Mouse (Mus musculus) hindbrain, embryonic 10.5 days (tissue): ENCODE measurements around the gene Scube1. TPM values are rescaled to one million over a fixed set of nuclear protein-coding genes. Genes with fewer than 3 reads are reported as not detected.
A peak's percentile ranks its signal among the peaks of the same experiment; 100 is the strongest.

Experiments used
- DNase-seq: peaks from one replicate; pipeline ENCODE4 v3.0.0-alpha.2; 2017; ENCODE audit warnings: low spot score
- H3K27ac ChIP-seq: fragments of 300-500 bp; sonication (generic); 2 replicates; pipeline ENCODE4 v1.5.1; 2016; ENCODE audit warnings: mild to moderate bottlenecking, moderate library complexity
- H3K27me3 ChIP-seq: fragments of 300-500 bp; sonication (generic); 2 replicates; pipeline ENCODE4 v1.6.1; 2016; ENCODE audit warnings: mild to moderate bottlenecking; ENCODE audit not compliant: poor library complexity, insufficient read depth, severe bottlenecking
- H3K36me3 ChIP-seq: fragments of 300-500 bp; sonication (generic); 2 replicates; pipeline ENCODE4 v1.6.1; 2016; ENCODE audit warnings: mild to moderate bottlenecking, moderate library complexity
- H3K4me1 ChIP-seq: fragments of 300-500 bp; sonication (generic); replicated peaks from 2 replicates; pipeline ENCODE4 v1.6.1; 2016; ENCODE audit warnings: mild to moderate bottlenecking
- H3K4me3 ChIP-seq: fragments of 300-500 bp; sonication (generic); 2 replicates; pipeline ENCODE4 v1.5.1; 2016; ENCODE audit warnings: mild to moderate bottlenecking, moderate library complexity
- H3K9me3 ChIP-seq: fragments of 300-500 bp; sonication (generic); 2 replicates; pipeline ENCODE4 v1.6.1; 2016; ENCODE audit warnings: mild to moderate bottlenecking, moderate library complexity
- WGBS: fragments of 180-500 bp; shearing (Covaris S2); methylation state at CpG from one replicate; pipeline ENCODE4 v1.1.7; 2016; 5-methylcytosine and 5-hydroxymethylcytosine counted together
- polyA plus RNA-seq: library from polyadenylated mRNA; unstranded; fragments of >200 nt; fragmentation: Nextera tagmentation; extraction: Ambion mirVana; gene quantifications from 2 replicates; pipeline ENCODE4 v1.2.1, GENCODE M21; 2016

Gene Scube1
- polyA plus RNA-seq, 1 experiment from 2014 or later, result 62.6 TPM

- WGBS, result 87% methylated on average over 13 of the region's 13 CpGs
- Histone ChIP-seq H3K4me1 (no peaks in the 10 kb centered on the region), H3K4me3 (no peak overlapping the region), H3K27ac (no peak overlapping the region), H3K36me3 (peaks cover 28% of the 10 kb centered on the region), H3K9me3 (no peaks in the 10 kb centered on the region), H3K27me3 (no peaks in the 10 kb centered on the region)
- no peak for DNase-seq
Observed at GRCm38 (mm10) chr15:83602372-83603045, 122.3 kb downstream of the Scube1 start.

GRCm38 (mm10) chr15:83601185-83601584 is 123.6 kb downstream of the Scube1 start:
- 73% methylated on average over 4 of the region's 4 CpGs for WGBS
- Histone ChIP-seq H3K27me3 (no peaks in the 10 kb centered on the region), H3K9me3 (no peaks in the 10 kb centered on the region), H3K4me3 (no peak overlapping the region), H3K36me3 (peaks cover 17% of the 10 kb centered on the region), H3K27ac (no peak overlapping the region), H3K4me1 (no peaks in the 10 kb centered on the region)
- DNase-seq, result no peak

- H3K4me1 ChIP-seq, result peaks cover 30% of the 10 kb centered on the region
- no peaks in the 10 kb centered on the region for H3K9me3 ChIP-seq
- H3K27ac ChIP-seq, result no peak overlapping the region
- DNase-seq, result no peak
- peaks cover 7% of the 10 kb centered on the region; the same call in 1 of the 2 replicates for H3K36me3 ChIP-seq
- 84% methylated on average over 4 of the region's 4 CpGs for WGBS
- no peak overlapping the region for H3K4me3 ChIP-seq
- no peaks in the 10 kb centered on the region for H3K27me3 ChIP-seq
Observed at GRCm38 (mm10) chr15:83596833-83597232, 128.0 kb downstream of the Scube1 start.

GRCm38 (mm10) chr15:83595364-83595711 is 129.5 kb downstream of the Scube1 start:
- 38% methylated on average over 7 of the region's 7 CpGs for WGBS
- Histone ChIP-seq H3K27me3 (no peaks in the 10 kb centered on the region), H3K4me3 (peak overlapping the region; percentile 92), H3K36me3 (peaks cover 21% of the 10 kb centered on the region), H3K4me1 (peaks cover 33% of the 10 kb centered on the region), H3K27ac (peak overlapping the region; percentile 93), H3K9me3 (no peaks in the 10 kb centered on the region)
- no peak for DNase-seq

GRCm38 (mm10) chr15:83594513-83595363 is 130.1 kb downstream of the Scube1 start, which contains the start of gene Ttll12:
Ttll12 (minus strand) TSS chr15:83595157.
- peaks cover 37% of the 10 kb centered on the region for H3K4me1 ChIP-seq
- DNase-seq, result peak; percentile 95
- no peaks in the 10 kb centered on the region for H3K9me3 ChIP-seq
- H3K27ac ChIP-seq, result peak within 1 kb of the TSS; percentile 93
- H3K36me3 ChIP-seq, result peaks cover 27% of the 10 kb centered on the region
- peak within 1 kb of the TSS; percentile 92 for H3K4me3 ChIP-seq
- under 1% methylated on average over 68 of the region's 68 CpGs for WGBS
- H3K27me3 ChIP-seq, result no peaks in the 10 kb centered on the region

- Histone ChIP-seq H3K27me3 (no peaks in the 10 kb centered on the region), H3K27ac (peak overlapping the region; percentile 93), H3K4me3 (peak overlapping the region; percentile 92), H3K9me3 (no peaks in the 10 kb centered on the region), H3K4me1 (peaks cover 37% of the 10 kb centered on the region), H3K36me3 (peaks cover 33% of the 10 kb centered on the region)
- peak; percentile 42 for DNase-seq
- WGBS, result 12% methylated on average over 19 of the region's 19 CpGs
Observed at GRCm38 (mm10) chr15:83593702-83594512, 130.9 kb downstream of the Scube1 start.

GRCm38 (mm10) chr15:83593189-83593585 is 131.6 kb downstream of the Scube1 start:
- DNase-seq, result no peak
- peaks cover 40% of the 10 kb centered on the region for H3K36me3 ChIP-seq
- H3K9me3 ChIP-seq, result no peaks in the 10 kb centered on the region
- peak overlapping the region; percentile 92 for H3K4me3 ChIP-seq
- no peaks in the 10 kb centered on the region for H3K27me3 ChIP-seq
- peak overlapping the region; percentile 93 for H3K27ac ChIP-seq
- peaks cover 37% of the 10 kb centered on the region for H3K4me1 ChIP-seq

GRCm38 (mm10) chr15:83592260-83593188 is 132.3 kb downstream of the Scube1 start:
- H3K9me3 ChIP-seq, result no peaks in the 10 kb centered on the region
- DNase-seq, result no peak
- peaks cover 37% of the 10 kb centered on the region for H3K4me1 ChIP-seq
- no peaks in the 10 kb centered on the region for H3K27me3 ChIP-seq
- peak overlapping the region; percentile 68; the same call in 1 of the 2 replicates for H3K27ac ChIP-seq
- peak overlapping the region; percentile 92 for H3K4me3 ChIP-seq
- H3K36me3 ChIP-seq, result peaks cover 46% of the 10 kb centered on the region
- WGBS, result 77% methylated on average over 8 of the region's 8 CpGs

- 90% methylated on average over 6 of the region's 6 CpGs for WGBS
- no peak for DNase-seq
- Histone ChIP-seq H3K27ac (no peak overlapping the region), H3K9me3 (peaks cover under 1% of the 10 kb centered on the region), H3K36me3 (peaks cover 54% of the 10 kb centered on the region), H3K4me3 (no peak overlapping the region), H3K27me3 (no peaks in the 10 kb centered on the region), H3K4me1 (peaks cover 37% of the 10 kb centered on the region)
Observed at GRCm38 (mm10) chr15:83591758-83592157, 133.1 kb downstream of the Scube1 start.

GRCm38 (mm10) chr15:83590841-83591240 is 134.0 kb downstream of the Scube1 start:
- Histone ChIP-seq H3K27ac (no peak overlapping the region), H3K4me1 (peaks cover 37% of the 10 kb centered on the region), H3K36me3 (peaks cover 63% of the 10 kb centered on the region), H3K27me3 (no peaks in the 10 kb centered on the region), H3K4me3 (no peak overlapping the region), H3K9me3 (peaks cover 10% of the 10 kb centered on the region)
- WGBS, result 93% methylated on average over 4 of the region's 4 CpGs
- no peak for DNase-seq

GRCm38 (mm10) chr15:83584741-83585220 is 140.0 kb downstream of the Scube1 start:
- Histone ChIP-seq H3K9me3 (peaks cover 11% of the 10 kb centered on the region), H3K27me3 (no peaks in the 10 kb centered on the region), H3K4me1 (no peaks in the 10 kb centered on the region), H3K36me3 (peaks cover 97% of the 10 kb centered on the region), H3K27ac (no peak overlapping the region), H3K4me3 (no peak overlapping the region)
- 90% methylated on average over 6 of the region's 6 CpGs for WGBS
- no peak for DNase-seq
